Mouse (Mus musculus): ENCODE data around the gene Smtnl2. TPM values are rescaled to one million over a fixed set of nuclear protein-coding genes. Genes with fewer than 3 reads are reported as not detected.

The Smtnl2 gene
- polyA plus RNA-seq, 1 experiment from 2014 or later, result 7.0 TPM

DNA sequence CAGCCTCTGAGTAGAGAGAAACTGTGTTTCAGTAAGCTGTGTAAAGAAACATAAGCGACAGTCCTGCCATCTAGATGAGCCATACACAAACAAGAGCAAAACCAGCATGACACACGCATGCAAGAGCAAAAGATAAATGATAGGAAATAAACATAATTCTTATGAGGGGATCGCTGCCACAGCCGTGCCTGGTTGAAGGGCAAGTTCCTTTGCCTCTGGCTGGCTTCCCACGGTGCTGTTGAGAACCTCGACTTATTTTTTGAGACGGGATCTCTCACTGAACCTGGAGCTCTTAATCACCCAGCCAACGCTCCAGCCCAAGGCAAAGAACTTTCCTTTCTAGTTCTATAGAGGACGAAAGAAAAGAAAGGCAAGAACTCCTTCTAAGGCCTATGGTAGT, 45.4 kb downstream of the Smtnl2 start:
- no peak overlapping the region for H3K4me2 ChIP-seq (ENCODE audit: low read depth, low read length, severe bottlenecking)
- H3K4me3 ChIP-seq (ENCODE audit: low read depth, low read length), result no peak overlapping the region
- WGBS, result 90% methylated on average over 9 of the region's 9 CpGs
- no peaks in the 10 kb centered on the region for H3K36me3 ChIP-seq (ENCODE audit: control insufficient read depth, insufficient read depth, low read length)
- no peak for ATAC-seq (replicated peaks; ENCODE audit: low FRiP score)
- H3K4me1 ChIP-seq (replicated peaks; ENCODE audit: control insufficient read depth, insufficient read depth, low read length), result peaks cover 3% of the 10 kb centered on the region; the same call in 1 of the 2 replicates
- H3K9me3 ChIP-seq (ENCODE audit: control insufficient read depth, low read length), result no peaks in the 10 kb centered on the region
- no peak overlapping the region for H3K27ac ChIP-seq (ENCODE audit: low read depth, low read length)
- DNase-seq (ENCODE audit: low spot score), result no peak
- H3K27me3 ChIP-seq (ENCODE audit: control insufficient read depth, insufficient read depth, low read length), result no peaks in the 10 kb centered on the region
- H3K9ac ChIP-seq (ENCODE audit: low read length), result no peak overlapping the region

DNA sequence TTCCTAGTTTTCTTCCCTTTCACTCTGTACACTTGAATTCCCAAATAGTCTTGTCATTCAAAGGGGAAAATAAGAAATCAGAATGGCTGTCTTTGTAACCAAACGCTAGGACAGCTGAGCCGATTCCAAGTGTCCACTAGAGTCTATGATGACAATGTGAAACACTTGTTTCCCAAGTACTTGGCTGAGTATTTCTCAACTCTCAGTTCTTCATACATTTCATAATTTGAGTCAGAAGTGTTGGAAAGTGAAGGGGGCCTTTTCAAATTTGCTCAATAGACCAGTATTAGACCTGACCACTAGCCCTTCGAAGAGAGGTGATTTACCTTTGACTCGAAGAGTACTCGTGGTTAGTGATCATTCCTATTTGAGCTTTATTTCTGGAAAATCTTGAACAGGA, 47.0 kb downstream of the Smtnl2 start:
- H3K4me2 ChIP-seq (ENCODE audit: low read depth, low read length, severe bottlenecking), result no peak overlapping the region
- no peak overlapping the region for H3K27ac ChIP-seq (ENCODE audit: low read depth, low read length)
- no peaks in the 10 kb centered on the region for H3K27me3 ChIP-seq (ENCODE audit: control insufficient read depth, insufficient read depth, low read length)
- H3K4me3 ChIP-seq (ENCODE audit: low read depth, low read length), result no peak overlapping the region
- no peaks in the 10 kb centered on the region for H3K36me3 ChIP-seq (ENCODE audit: control insufficient read depth, insufficient read depth, low read length)
- WGBS, result 92% methylated on average over 5 of the region's 5 CpGs
- no peaks in the 10 kb centered on the region for H3K9me3 ChIP-seq (ENCODE audit: control insufficient read depth, low read length)
- no peak overlapping the region for H3K9ac ChIP-seq (ENCODE audit: low read length)
- no peak for DNase-seq (ENCODE audit: low spot score)
- peaks cover 3% of the 10 kb centered on the region; the same call in 1 of the 2 replicates for H3K4me1 ChIP-seq (replicated peaks; ENCODE audit: control insufficient read depth, insufficient read depth, low read length)
- no peak for ATAC-seq (replicated peaks; ENCODE audit: low FRiP score)

DNA sequence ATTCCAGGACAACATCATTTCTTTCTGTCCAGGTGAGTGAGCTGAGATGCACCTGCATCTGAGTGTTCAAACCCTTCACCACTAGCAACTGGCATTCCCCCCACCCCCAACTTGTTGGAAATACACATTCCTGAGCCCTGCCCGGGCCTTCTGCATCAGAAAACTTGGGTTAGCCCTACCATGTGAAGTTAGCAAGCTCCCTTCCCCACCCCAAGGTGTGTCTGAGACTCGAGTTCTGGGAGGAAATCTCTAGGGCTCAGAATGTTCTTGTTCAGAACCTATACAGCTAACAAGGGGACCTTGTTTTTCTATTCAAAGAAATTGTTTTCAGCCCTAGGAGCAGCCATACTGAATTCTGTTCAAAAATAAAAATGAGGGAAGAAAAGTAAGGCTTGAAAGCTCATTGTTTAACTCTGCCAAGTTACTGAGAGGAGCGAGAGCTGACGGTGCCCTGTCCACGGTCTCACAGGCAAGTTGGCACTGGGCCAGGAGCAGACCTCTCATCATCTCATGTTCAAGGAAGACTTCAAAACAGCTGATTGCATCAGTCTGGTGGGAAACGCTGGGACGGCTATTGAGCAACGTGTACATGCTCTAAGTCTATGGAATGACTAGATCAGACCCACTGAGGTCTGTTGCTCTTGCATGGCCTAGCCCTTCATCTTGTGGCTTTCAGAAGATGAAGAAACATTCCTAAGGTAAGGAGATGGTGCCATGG, 47.8 kb downstream of the Smtnl2 start:
- no peak for ATAC-seq (replicated peaks; ENCODE audit: low FRiP score)
- H3K9me3 ChIP-seq (ENCODE audit: control insufficient read depth, low read length), result no peaks in the 10 kb centered on the region
- no peak overlapping the region for H3K4me3 ChIP-seq (ENCODE audit: low read depth, low read length)
- H3K36me3 ChIP-seq (ENCODE audit: control insufficient read depth, insufficient read depth, low read length), result no peaks in the 10 kb centered on the region
- no peak overlapping the region for H3K4me2 ChIP-seq (ENCODE audit: low read depth, low read length, severe bottlenecking)
- H3K27me3 ChIP-seq (ENCODE audit: control insufficient read depth, insufficient read depth, low read length), result no peaks in the 10 kb centered on the region
- no peak overlapping the region for H3K9ac ChIP-seq (ENCODE audit: low read length)
- DNase-seq (ENCODE audit: low spot score), result no peak
- WGBS, result 86% methylated on average over 8 of the region's 8 CpGs
- peaks cover 3% of the 10 kb centered on the region; the same call in 1 of the 2 replicates for H3K4me1 ChIP-seq (replicated peaks; ENCODE audit: control insufficient read depth, insufficient read depth, low read length)
- H3K27ac ChIP-seq (ENCODE audit: low read depth, low read length), result no peak overlapping the region

DNA sequence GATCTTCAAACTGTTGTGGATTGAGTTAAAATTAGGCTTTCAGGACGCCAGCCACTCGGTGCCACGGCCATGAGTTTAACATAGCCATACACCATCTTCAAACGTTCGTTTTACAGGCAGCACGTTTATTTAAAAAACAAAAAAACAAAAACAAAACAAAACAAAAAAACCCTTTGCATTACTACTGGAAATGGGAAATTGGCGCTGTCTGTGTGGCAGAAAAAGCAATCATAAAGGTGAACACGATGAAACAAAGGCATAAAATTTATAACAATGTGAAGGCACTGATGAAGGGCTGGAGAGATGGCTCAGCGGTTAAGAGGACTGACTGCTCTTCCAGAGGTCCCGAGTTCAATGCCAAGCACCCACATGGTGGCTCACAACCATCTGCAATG, 49.2 kb downstream of the Smtnl2 start, which contains the start of gene Tekt1:
Gene Tekt1 (minus strand): TSS at position 96 of the 395 bp plus-strand sequence.
- 35% methylated on average over 10 of the region's 10 CpGs for WGBS
- Histone ChIP-seq H3K27me3 (ENCODE audit: control insufficient read depth, insufficient read depth, low read length) (no peaks in the 10 kb centered on the region), H3K4me3 (ENCODE audit: low read depth, low read length) (peak within 1 kb of the TSS; percentile 42), H3K9ac (ENCODE audit: low read length) (peak within 1 kb of the TSS; percentile 74), H3K27ac (ENCODE audit: low read depth, low read length) (no peak within 1 kb of the TSS), H3K36me3 (ENCODE audit: control insufficient read depth, insufficient read depth, low read length) (no peaks in the 10 kb centered on the region), H3K9me3 (ENCODE audit: control insufficient read depth, low read length) (no peaks in the 10 kb centered on the region), H3K4me2 (ENCODE audit: low read depth, low read length, severe bottlenecking) (peak within 1 kb of the TSS; percentile 88), H3K4me1 (replicated peaks; ENCODE audit: control insufficient read depth, insufficient read depth, low read length) (peaks cover 3% of the 10 kb centered on the region; the same call in 1 of the 2 replicates)
- ATAC-seq (replicated peaks; ENCODE audit: low FRiP score), result no peak
- DNase-seq (ENCODE audit: low spot score), result no peak

DNA sequence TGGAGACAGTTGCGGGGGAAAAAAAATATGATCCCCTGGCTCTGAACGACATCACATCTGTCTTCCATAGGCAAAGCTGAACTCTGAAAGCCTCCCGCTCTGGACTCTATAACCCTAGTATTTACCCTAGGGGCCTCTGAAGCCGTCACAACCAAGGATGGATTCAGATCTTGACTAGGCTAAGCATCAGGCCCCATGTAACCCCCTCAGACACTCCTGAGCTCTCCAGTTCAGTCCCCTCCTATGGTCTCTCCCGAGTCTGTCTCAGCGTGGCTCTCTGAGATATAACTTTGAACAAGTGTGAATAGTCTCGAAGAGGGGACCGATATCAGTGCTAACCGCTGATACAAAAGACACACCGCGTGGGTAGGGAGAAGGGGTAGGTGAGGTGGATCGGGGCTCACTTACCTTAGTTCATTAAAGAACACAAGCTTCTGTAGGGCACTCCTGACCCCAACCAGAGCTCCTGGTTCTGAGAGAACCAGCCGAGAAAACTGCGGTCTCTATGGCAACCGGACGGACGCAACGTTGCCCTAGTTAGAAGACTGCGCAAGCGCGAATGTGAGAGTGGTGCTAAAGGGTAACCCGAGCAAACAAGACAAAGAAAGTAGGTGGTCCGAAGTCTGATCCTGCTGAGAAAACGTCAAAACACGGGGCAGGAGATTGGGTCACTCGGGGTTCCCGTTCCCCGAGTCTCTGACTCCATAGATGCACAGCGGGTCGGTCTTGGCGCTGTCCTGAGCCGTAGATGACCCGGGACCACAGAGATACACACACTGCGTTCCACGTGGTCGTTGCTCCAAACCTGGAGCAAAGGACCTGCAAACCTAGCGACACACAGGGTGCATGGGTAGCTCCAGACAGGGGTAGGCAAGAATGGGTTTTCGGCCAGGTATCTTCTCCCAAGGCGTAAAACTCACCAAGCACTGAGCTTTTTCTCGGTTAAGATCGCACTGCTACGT, 49.8 kb downstream of the Smtnl2 start:
- 8% methylated on average over 42 of the region's 42 CpGs for WGBS
- DNase-seq (ENCODE audit: low spot score) (peak; percentile 89), ATAC-seq (replicated peaks; ENCODE audit: low FRiP score) (peak; percentile 89)
- Histone ChIP-seq H3K4me1 (replicated peaks; ENCODE audit: control insufficient read depth, insufficient read depth, low read length) (peaks cover 3% of the 10 kb centered on the region; the same call in 1 of the 2 replicates), H3K9ac (ENCODE audit: low read length) (peak overlapping the region; percentile 74), H3K36me3 (ENCODE audit: control insufficient read depth, insufficient read depth, low read length) (no peaks in the 10 kb centered on the region), H3K4me2 (ENCODE audit: low read depth, low read length, severe bottlenecking) (peak overlapping the region; percentile 88), H3K27ac (ENCODE audit: low read depth, low read length) (no peak overlapping the region), H3K27me3 (ENCODE audit: control insufficient read depth, insufficient read depth, low read length) (no peaks in the 10 kb centered on the region), H3K9me3 (ENCODE audit: control insufficient read depth, low read length) (no peaks in the 10 kb centered on the region), H3K4me3 (ENCODE audit: low read depth, low read length) (peak overlapping the region; percentile 42)

DNA sequence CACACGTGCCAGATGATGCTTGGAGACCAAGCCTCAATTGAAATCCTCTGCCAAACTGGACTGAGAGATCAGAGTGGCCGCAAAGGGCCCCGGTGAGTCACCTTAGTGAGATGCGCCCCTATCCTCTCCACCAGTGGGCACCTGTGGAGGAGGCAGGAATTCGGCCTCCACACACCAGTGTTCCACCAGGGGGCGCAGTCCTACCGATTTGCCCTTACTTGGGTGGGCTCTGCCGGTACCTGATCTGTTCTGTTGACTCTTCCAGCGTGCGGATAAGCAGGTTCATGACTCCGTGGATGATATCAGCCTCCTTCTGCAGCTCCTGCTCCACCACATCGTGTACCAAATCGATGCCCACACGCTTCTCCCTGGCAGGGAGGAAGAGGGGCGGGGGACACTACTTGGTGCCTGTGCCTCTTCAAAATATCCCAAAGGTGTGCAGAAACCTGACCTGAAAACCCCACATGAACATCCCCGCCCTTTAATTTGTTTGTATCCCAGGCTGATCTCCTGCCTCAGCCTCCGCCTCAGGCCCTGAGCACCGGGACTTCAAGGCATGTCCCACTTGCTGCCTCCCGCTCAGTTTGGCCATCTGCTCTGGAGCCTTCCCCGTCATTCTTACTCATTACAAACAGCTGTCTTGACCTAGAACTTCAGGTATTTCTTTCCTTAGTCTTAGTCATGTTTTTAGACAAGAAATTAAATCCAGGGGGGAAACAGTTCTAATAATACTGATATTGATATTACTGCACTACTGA, 56.4 kb downstream of the Smtnl2 start:
- Histone ChIP-seq H3K4me2 (ENCODE audit: low read depth, low read length, severe bottlenecking) (peak overlapping the region; percentile 36; the same call in 1 of the 2 replicates), H3K9me3 (ENCODE audit: control insufficient read depth, low read length) (no peaks in the 10 kb centered on the region), H3K27ac (ENCODE audit: low read depth, low read length) (no peak overlapping the region), H3K36me3 (ENCODE audit: control insufficient read depth, insufficient read depth, low read length) (no peaks in the 10 kb centered on the region), H3K4me1 (replicated peaks; ENCODE audit: control insufficient read depth, insufficient read depth, low read length) (no peaks in the 10 kb centered on the region; the same call in 1 of the 2 replicates), H3K27me3 (ENCODE audit: control insufficient read depth, insufficient read depth, low read length) (no peaks in the 10 kb centered on the region), H3K9ac (ENCODE audit: low read length) (no peak overlapping the region), H3K4me3 (ENCODE audit: low read depth, low read length) (no peak overlapping the region)
- WGBS, result 21% methylated on average over 20 of the region's 20 CpGs
- ATAC-seq (replicated peaks; ENCODE audit: low FRiP score) (peak; percentile 33; the same call in 1 of the 2 replicates), DNase-seq (ENCODE audit: low spot score) (peak; percentile 91)

DNA sequence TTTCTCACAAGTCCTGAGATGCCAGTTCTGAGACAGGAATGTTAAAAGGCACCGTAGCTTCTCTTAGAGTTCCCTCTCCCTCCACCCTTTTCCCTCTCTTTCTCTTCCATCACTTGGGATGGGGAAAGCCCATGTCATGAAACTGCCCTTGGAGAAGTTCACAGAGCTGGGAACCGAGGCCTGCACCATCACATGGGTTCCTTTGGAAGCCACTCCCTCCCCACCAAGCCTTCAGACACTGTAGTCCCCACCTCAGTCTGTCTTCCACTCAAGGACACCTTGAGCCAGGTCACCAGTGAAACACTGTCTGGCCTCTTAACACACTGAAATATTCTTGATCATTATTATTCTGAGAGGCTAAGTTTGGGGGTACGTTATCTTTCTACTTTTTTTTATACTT, 58.3 kb downstream of the Smtnl2 start:
- DNase-seq (ENCODE audit: low spot score) (no peak), ATAC-seq (replicated peaks; ENCODE audit: low FRiP score) (no peak)
- H3K4me2 ChIP-seq (ENCODE audit: low read depth, low read length, severe bottlenecking), result no peak overlapping the region
- no peaks in the 10 kb centered on the region; the same call in 1 of the 2 replicates for H3K4me1 ChIP-seq (replicated peaks; ENCODE audit: control insufficient read depth, insufficient read depth, low read length)
- H3K27me3 ChIP-seq (ENCODE audit: control insufficient read depth, insufficient read depth, low read length), result no peaks in the 10 kb centered on the region
- WGBS, result 80% methylated on average over 3 of the region's 3 CpGs
- H3K36me3 ChIP-seq (ENCODE audit: control insufficient read depth, insufficient read depth, low read length), result no peaks in the 10 kb centered on the region
- H3K4me3 ChIP-seq (ENCODE audit: low read depth, low read length), result no peak overlapping the region
- no peaks in the 10 kb centered on the region for H3K9me3 ChIP-seq (ENCODE audit: control insufficient read depth, low read length)
- no peak overlapping the region for H3K9ac ChIP-seq (ENCODE audit: low read length)
- no peak overlapping the region for H3K27ac ChIP-seq (ENCODE audit: low read depth, low read length)

DNA sequence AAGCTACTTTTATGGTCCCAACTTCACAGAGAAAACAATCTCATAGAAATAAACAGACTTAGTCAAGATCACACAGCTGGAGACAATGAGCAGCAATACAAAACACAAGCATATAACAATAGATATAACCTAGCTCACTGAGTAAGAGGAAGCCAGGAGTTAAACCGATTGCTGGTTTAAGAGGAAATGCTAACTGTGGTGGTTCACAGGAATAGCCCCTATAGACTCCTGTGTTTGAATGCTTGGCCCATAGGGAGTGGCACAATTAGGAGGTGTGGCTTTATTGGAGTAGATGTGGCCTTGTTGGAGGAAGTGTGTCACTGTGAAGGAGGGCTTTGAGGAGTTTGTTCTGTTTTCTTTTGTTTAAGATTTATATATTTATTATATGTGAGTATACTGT, 59.2 kb downstream of the Smtnl2 start:
- Histone ChIP-seq H3K9ac (ENCODE audit: low read length) (no peak overlapping the region), H3K4me1 (replicated peaks; ENCODE audit: control insufficient read depth, insufficient read depth, low read length) (no peaks in the 10 kb centered on the region; the same call in 1 of the 2 replicates), H3K36me3 (ENCODE audit: control insufficient read depth, insufficient read depth, low read length) (no peaks in the 10 kb centered on the region), H3K9me3 (ENCODE audit: control insufficient read depth, low read length) (no peaks in the 10 kb centered on the region), H3K4me2 (ENCODE audit: low read depth, low read length, severe bottlenecking) (no peak overlapping the region), H3K27me3 (ENCODE audit: control insufficient read depth, insufficient read depth, low read length) (no peaks in the 10 kb centered on the region), H3K27ac (ENCODE audit: low read depth, low read length) (no peak overlapping the region), H3K4me3 (ENCODE audit: low read depth, low read length) (no peak overlapping the region)
- DNase-seq (ENCODE audit: low spot score) (no peak), ATAC-seq (replicated peaks; ENCODE audit: low FRiP score) (no peak)
- 82% methylated on average over 1 of the region's 1 CpGs for WGBS

Measured in forebrain, embryonic 11.5 days (tissue).